Mouse (Mus musculus) cerebellum, postnatal 14 days (tissue): ENCODE measurements around the gene Lrsam1.

Source experiments
- DNase-seq, 2 experiments: peaks; one replicate each; pipeline ENCODE4 v3.0.0; 2021; ENCODE audit warnings: mixed read lengths in 2 of 2

Gene Lrsam1

GRCm38 (mm10) chr2:32892490-32892889 is 68.9 kb downstream of the Lrsam1 start:
- DNase-seq = no peak

DNA sequence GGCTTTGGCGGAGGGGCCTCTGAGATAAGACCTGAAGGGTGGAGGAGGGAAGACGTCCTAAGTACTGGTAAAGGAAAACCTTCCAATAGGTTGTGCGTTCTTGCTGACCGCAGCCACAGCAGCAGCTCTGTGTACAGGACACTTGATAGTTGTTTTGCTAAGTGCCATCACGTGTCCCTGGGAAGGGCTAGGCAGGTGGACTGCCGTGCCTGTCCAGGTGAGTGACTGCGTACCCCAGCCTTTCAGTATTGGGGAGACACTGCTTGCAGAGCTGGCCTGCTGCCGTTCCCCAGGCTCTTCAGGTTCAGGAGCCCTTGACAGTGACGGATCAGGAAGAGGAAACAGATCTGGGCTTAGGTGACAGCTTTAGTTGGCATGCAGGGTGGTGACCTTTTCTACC is 70.1 kb downstream of the Lrsam1 start:
- DNase-seq = no peak

GRCm38 (mm10) chr2:32890280-32890679 is 71.1 kb downstream of the Lrsam1 start:
- DNase-seq = no peak

GRCm38 (mm10) chr2:32888551-32888950 is 72.9 kb downstream of the Lrsam1 start:
- DNase-seq = no peak

DNA sequence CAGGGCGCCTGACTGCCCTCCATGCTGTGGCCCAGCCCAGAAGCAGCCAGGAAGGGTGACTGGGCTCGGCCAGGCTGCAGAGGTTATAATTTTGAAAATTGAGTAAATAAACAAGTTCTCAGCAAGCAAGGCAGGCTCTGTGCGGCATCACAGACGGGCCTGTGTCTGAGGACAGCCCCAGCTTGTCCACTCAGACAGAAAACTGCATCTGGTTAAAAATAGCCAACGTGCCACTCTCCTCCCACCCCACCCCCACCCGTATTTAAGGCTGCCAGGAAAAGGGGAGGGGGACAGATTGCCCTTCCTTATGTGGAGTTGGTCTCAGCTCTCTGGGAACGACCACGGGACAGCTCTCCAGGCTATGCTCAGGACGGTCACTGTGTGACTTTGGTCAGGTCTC is 73.4 kb downstream of the Lrsam1 start:
- DNase-seq = no peak

DNA sequence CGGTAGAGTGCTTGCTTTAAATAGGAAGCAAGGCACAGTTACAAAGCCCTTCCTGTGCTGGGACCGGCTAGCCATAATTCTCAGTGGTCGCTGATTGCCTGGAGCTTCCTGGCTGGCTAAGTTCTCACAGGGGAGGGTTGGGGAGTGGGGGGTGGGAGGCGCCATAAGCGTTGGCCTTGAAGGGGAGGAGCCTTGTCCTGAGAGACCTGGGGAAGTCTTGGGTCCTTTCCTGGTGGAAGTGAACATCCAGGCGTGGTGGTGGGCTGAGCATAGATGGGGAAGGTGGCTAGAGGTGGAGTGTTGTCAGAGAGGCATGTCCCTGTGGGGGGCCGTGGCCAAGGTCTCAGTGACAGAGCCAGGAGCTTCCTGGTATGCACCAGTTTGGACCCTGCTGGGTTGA is 76.7 kb downstream of the Lrsam1 start:
- no peak for DNase-seq

DNA sequence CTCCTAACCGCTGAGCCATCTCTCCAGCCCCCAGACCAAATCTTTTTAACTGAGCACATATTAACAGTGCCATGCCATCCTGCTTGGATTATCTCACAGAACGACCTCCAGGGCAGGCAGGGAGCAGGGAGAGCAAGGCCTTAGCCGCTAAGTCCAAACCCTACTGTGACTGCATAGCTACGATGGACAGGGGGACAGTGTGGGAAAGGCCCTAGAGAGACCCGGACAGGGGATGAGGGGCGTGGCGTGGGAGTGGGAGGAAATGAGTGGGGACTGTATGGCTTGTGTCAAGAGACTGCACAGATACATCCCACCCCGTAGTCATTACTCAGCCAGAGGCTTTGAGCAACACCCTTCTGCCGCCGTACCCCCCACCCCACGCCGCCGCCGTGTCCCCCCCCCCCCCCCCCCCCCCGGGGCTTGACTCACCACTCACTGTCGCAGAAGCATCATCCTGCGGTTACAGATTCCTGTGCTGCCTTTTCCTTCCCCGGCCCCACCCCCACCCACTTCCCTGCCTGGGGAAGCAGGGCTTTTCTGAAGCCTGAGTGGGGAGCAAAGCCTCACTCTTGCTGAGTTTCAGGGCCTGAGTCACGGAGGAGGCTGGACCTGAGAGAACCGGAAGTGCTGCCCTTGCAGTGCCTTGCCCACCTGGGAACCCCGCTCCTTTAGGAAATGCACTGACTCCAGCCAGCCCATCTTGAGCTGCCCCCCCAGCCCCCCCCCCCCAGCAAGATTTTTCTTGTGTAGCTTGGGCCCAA is 79.0 kb downstream of the Lrsam1 start:
- no peak for DNase-seq

GRCm38 (mm10) chr2:32881723-32882122 is 79.7 kb downstream of the Lrsam1 start:
- peak; percentile 62 to 82 for DNase-seq

DNA sequence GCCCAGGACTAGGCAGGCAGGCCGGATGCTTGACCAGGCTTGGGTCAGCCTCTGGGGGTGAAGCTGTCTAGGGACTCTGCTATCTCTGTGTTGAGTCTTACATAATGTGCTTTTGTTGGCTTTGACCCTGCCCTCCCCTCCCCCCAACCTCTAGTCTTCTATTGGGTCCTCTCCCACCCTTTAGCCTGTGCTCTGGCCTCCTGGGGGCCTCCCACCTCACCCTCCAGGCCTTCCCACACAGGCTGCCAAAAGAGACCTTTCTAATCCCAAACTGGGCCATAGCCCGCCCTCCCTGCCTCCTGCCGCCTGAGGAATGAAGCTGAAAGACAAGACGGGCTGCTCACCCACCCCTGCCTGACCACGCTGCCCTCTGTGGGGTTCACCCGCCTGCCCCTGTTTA is 80.4 kb downstream of the Lrsam1 start:
- DNase-seq = peak in 1 of 2 experiments; percentile 32

DNA sequence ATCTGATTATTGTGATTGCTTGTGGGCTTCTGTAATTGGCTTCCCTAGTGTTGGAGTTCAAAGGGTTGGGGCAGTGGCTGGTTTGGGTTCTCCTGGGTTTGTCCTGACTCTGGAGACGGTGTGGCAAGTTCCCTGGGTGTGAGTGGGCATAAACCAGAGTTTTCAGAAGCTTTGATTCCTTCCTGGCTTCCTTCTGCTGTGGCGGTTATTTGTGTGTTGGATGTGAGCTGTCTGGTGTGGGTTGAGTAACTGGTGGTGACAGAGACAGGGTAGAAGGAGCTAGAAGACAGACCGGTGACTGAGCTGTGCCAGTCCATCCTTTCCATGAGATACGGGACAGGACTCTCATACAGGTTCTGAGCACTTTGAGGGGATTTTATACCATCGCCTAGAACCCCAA is 81.8 kb downstream of the Lrsam1 start:
- DNase-seq = no peak

- DNase-seq = no peak
Observed at GRCm38 (mm10) chr2:32878396-32878795, 83.0 kb downstream of the Lrsam1 start.

GRCm38 (mm10) chr2:32877761-32878393 is 83.5 kb downstream of the Lrsam1 start:
- no peak for DNase-seq

DNA sequence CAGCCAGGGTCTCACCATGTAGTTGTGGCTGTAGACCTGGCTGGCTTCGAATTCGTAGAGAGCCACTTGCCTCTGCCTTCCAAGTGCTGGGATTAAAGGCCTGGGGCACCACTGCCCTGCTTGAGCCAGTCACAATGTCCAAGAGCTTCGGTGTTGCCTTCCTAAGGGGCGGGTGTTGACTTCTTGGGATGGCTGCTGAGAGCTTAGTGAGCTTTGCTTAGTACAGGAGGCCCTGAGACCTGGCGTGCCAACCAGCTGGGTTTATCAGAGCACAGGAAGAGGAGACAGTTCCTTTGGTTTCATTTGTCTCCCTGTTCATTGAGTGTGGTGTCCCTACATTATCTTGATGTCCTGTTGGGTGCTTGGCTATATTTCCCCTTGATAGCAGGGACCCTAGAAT is 84.1 kb downstream of the Lrsam1 start:
- no peak for DNase-seq

DNA sequence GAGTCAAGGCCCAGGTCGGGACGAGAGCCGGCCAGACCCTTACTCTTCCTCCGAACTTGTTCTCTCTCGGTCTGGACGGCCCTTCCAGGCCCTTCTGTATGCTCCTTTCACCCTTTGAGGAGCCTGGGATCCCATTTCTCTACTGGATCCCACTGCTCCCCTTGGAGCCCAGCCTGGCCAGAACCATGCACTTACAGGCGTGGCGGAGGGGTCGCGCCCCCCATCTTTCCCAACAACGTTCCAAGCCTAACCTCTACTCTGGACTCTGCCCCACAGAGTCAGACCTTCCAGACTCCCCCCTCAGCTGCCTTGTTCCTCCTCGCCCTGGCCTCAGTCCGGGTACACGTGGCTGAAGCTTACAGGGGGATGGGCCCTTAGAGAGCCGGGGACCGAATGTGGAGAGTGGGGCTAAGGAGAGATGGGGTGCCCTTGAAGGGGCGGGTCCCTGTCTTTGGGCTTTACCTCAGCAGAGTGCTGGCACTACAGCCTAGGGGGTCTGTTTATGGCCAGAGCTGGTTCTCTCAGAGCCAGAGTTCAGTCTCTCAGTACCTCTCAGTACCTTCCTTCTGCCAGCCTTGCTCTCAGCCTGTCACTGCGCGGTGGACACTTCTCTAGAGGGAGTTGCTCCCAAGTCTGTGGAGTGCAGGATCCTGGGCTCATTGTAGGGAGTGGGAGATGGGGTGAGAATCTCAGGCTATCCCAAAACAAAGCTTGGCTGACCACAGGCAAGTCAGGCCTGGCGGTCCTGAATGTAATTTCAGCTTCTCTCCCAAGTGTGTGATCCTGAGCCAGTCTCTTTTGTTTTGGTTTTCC is 84.7 kb downstream of the Lrsam1 start:
- DNase-seq = no peak

GRCm38 (mm10) chr2:32875675-32876489 is 85.5 kb downstream of the Lrsam1 start, which contains the start of gene Fam129b:
Fam129b (plus strand) TSS chr2:32876114.
- DNase-seq = peak; percentile 90 to 91
